Mouse (Mus musculus): ENCODE data around the gene Ehd1. TPM values are rescaled to one million over a fixed set of nuclear protein-coding genes. Genes with fewer than 3 reads are reported as not detected.

Ehd1 gene
- polyA plus RNA-seq, 2 experiments: 68.7 to 160 TPM

- ATAC-seq (ENCODE audit: low FRiP score, low read depth) (no peak), DNase-seq (ENCODE audit: low spot score) (no peak)
- no peaks in the 10 kb centered on the region for H3K9me3 ChIP-seq (ENCODE audit: control insufficient read depth, low read length)
- H3K4me1 ChIP-seq (ENCODE audit: control insufficient read depth, insufficient read depth, low read length): peaks cover 15% of the 10 kb centered on the region
- H3K27ac ChIP-seq (replicated peaks; ENCODE audit: low read depth, low read length): peak overlapping the region; percentile 73
- H3K4me3 ChIP-seq (replicated peaks; ENCODE audit: low read length): peak overlapping the region; percentile 87
- peak overlapping the region; percentile 75 for H3K4me2 ChIP-seq (replicated peaks; ENCODE audit: low read depth, low read length, severe bottlenecking)
- peak overlapping the region; percentile 83 for H3K9ac ChIP-seq (ENCODE audit: low read depth, low read length, severe bottlenecking)
- H3K36me3 ChIP-seq (ENCODE audit: control insufficient read depth, insufficient read depth, low read length): peaks cover 39% of the 10 kb centered on the region
- H3K27me3 ChIP-seq (ENCODE audit: control insufficient read depth, insufficient read depth, low read length): no peaks in the 10 kb centered on the region
- TF ChIP-seq POLR2A (IDR thresholded peaks at IDR 0.05; ENCODE audit: borderline replicate concordance, extremely low read depth, insufficient read depth, insufficient read length): no peak
- under 1% methylated on average over 18 of the region's 25 CpGs for WGBS
Measured at GRCm38 (mm10) chr19:6335458-6335827, 58.9 kb downstream of the Ehd1 start.

- 86% methylated on average over 10 of the region's 10 CpGs for WGBS
- Histone ChIP-seq H3K9me3 (ENCODE audit: control insufficient read depth, low read length) (no peaks in the 10 kb centered on the region), H3K4me1 (ENCODE audit: control insufficient read depth, insufficient read depth, low read length) (peaks cover 20% of the 10 kb centered on the region), H3K4me3 (replicated peaks; ENCODE audit: low read length) (peak overlapping the region; percentile 87; the same call in 1 of the 2 replicates), H3K4me2 (replicated peaks; ENCODE audit: low read depth, low read length, severe bottlenecking) (peak overlapping the region; percentile 75; the same call in 1 of the 2 replicates), H3K27me3 (ENCODE audit: control insufficient read depth, insufficient read depth, low read length) (no peaks in the 10 kb centered on the region), H3K9ac (ENCODE audit: low read depth, low read length, severe bottlenecking) (peak overlapping the region; percentile 83; the same call in 1 of the 2 replicates), H3K27ac (replicated peaks; ENCODE audit: low read depth, low read length) (no peak overlapping the region), H3K36me3 (ENCODE audit: control insufficient read depth, insufficient read depth, low read length) (peaks cover 41% of the 10 kb centered on the region)
- TF ChIP-seq POLR2A (IDR thresholded peaks at IDR 0.05; ENCODE audit: borderline replicate concordance, extremely low read depth, insufficient read depth, insufficient read length): no peak
- no peak for DNase-seq (ENCODE audit: low spot score)
- no peak for ATAC-seq (ENCODE audit: low FRiP score, low read depth)
Measured at GRCm38 (mm10) chr19:6336920-6337319, 60.4 kb downstream of the Ehd1 start.

GRCm38 (mm10) chr19:6338171-6338570, 61.6 kb downstream of the Ehd1 start:
- Histone ChIP-seq H3K4me2 (replicated peaks; ENCODE audit: low read depth, low read length, severe bottlenecking) (no peak overlapping the region), H3K36me3 (ENCODE audit: control insufficient read depth, insufficient read depth, low read length) (peaks cover 42% of the 10 kb centered on the region), H3K4me1 (ENCODE audit: control insufficient read depth, insufficient read depth, low read length) (peaks cover 20% of the 10 kb centered on the region), H3K4me3 (replicated peaks; ENCODE audit: low read length) (no peak overlapping the region), H3K9me3 (ENCODE audit: control insufficient read depth, low read length) (no peaks in the 10 kb centered on the region), H3K9ac (ENCODE audit: low read depth, low read length, severe bottlenecking) (no peak overlapping the region), H3K27ac (replicated peaks; ENCODE audit: low read depth, low read length) (no peak overlapping the region), H3K27me3 (ENCODE audit: control insufficient read depth, insufficient read depth, low read length) (no peaks in the 10 kb centered on the region)
- WGBS: 95% methylated on average over 7 of the region's 7 CpGs
- ATAC-seq (ENCODE audit: low FRiP score, low read depth): no peak
- no peak for TF ChIP-seq POLR2A (IDR thresholded peaks at IDR 0.05; ENCODE audit: borderline replicate concordance, extremely low read depth, insufficient read depth, insufficient read length)
- no peak for DNase-seq (ENCODE audit: low spot score)

- no peak overlapping the region for H3K4me3 ChIP-seq (replicated peaks; ENCODE audit: low read length)
- WGBS: 93% methylated on average over 11 of the region's 11 CpGs
- H3K27me3 ChIP-seq (ENCODE audit: control insufficient read depth, insufficient read depth, low read length): no peaks in the 10 kb centered on the region
- no peaks in the 10 kb centered on the region for H3K9me3 ChIP-seq (ENCODE audit: control insufficient read depth, low read length)
- no peak overlapping the region for H3K27ac ChIP-seq (replicated peaks; ENCODE audit: low read depth, low read length)
- no peak overlapping the region for H3K4me2 ChIP-seq (replicated peaks; ENCODE audit: low read depth, low read length, severe bottlenecking)
- peaks cover 45% of the 10 kb centered on the region for H3K36me3 ChIP-seq (ENCODE audit: control insufficient read depth, insufficient read depth, low read length)
- peaks cover 20% of the 10 kb centered on the region for H3K4me1 ChIP-seq (ENCODE audit: control insufficient read depth, insufficient read depth, low read length)
- no peak for DNase-seq (ENCODE audit: low spot score)
- no peak overlapping the region for H3K9ac ChIP-seq (ENCODE audit: low read depth, low read length, severe bottlenecking)
- no peak for TF ChIP-seq POLR2A (IDR thresholded peaks at IDR 0.05; ENCODE audit: borderline replicate concordance, extremely low read depth, insufficient read depth, insufficient read length)
- ATAC-seq (ENCODE audit: low FRiP score, low read depth): no peak
Measured at GRCm38 (mm10) chr19:6338716-6339115, 62.2 kb downstream of the Ehd1 start.

- Histone ChIP-seq H3K36me3 (ENCODE audit: control insufficient read depth, insufficient read depth, low read length) (peaks cover 49% of the 10 kb centered on the region), H3K27ac (replicated peaks; ENCODE audit: low read depth, low read length) (no peak overlapping the region), H3K4me3 (replicated peaks; ENCODE audit: low read length) (no peak overlapping the region), H3K9ac (ENCODE audit: low read depth, low read length, severe bottlenecking) (no peak overlapping the region), H3K4me2 (replicated peaks; ENCODE audit: low read depth, low read length, severe bottlenecking) (no peak overlapping the region), H3K9me3 (ENCODE audit: control insufficient read depth, low read length) (no peaks in the 10 kb centered on the region), H3K4me1 (ENCODE audit: control insufficient read depth, insufficient read depth, low read length) (peaks cover 18% of the 10 kb centered on the region), H3K27me3 (ENCODE audit: control insufficient read depth, insufficient read depth, low read length) (no peaks in the 10 kb centered on the region)
- 92% methylated on average over 6 of the region's 6 CpGs for WGBS
- DNase-seq (ENCODE audit: low spot score): no peak
- TF ChIP-seq POLR2A (IDR thresholded peaks at IDR 0.05; ENCODE audit: borderline replicate concordance, extremely low read depth, insufficient read depth, insufficient read length): no peak
- ATAC-seq (ENCODE audit: low FRiP score, low read depth): no peak
Measured at GRCm38 (mm10) chr19:6339191-6339590, 62.7 kb downstream of the Ehd1 start.
